Mouse (Mus musculus) natural killer cell, adult 2 months (primary cell): ENCODE results near the gene Spin2c.

ENCODE experiments used
- DNase-seq, 2 experiments: peaks; one replicate each; pipeline ENCODE4 v3.0.0; 2022; ENCODE audit warnings: low spot score in 2 of 2

Spin2c gene

DNA sequence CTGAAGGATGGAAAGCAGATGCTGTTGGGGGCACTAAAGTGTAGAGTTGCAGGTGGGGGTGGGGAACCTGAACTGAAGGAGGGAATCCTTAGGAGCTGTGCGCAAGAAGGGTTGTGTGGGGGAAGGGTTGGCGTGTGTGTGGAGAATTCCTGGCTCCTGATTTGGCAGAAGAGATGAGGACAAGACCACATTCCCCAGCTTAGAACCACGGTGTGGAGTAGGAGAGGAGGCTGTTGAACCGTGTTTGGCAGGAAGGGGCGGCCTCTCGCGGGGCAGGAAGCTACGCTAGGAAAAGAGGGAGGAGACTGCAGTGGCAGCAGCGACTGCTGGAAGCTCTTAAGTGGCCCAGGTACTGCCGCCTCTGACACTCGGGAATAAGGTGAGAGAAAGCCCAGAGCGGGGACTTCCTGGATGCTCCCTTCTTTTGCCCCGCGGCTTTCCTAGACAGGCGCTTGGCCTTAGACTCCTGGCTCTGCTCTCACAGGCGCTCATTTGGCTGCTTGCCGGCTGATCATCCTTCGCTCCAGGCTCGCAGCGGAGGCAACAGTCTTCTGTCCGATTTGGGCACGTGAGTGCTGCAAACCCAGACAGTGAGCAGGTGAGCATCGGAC is at the start of gene Spin2c:
Gene Spin2c (plus strand): TSS at position 275 of the 611 bp plus-strand sequence.
- DNase-seq, result peak in 1 of 2 experiments; percentile 8

DNA sequence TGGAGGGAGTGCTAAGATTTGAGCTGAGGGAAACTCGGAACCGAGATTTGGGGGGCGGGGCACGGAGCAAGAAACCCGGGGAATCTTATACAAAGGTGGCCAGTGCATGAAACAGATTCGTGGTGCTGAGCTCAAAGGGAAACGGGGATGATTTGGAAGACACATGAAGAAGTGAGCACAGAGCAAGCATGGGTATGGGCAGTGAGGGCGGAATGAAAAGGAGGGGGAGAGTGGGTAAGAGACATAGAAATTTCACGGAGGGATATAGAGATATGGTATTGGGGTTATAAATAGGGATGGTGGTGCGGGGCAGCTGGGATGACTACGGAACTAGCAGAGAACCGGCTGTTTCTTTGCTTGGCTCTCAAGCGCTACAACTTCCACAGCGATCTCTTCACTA is 581 bp downstream of the Spin2c start:
- DNase-seq, result no peak
